Mouse (Mus musculus) cerebellum, adult 8-10 months (tissue): ENCODE measurements around the gene Olfr53.
"Not testable (repeated sequence)": the region's sequence is repeated elsewhere in the genome, so short reads cannot be mapped to it uniquely, and the experiment has no call there.

Experiments used
- DNase-seq: peaks from one replicate; pipeline ENCODE4 v3.0.0; 2022

Gene Olfr53

DNA sequence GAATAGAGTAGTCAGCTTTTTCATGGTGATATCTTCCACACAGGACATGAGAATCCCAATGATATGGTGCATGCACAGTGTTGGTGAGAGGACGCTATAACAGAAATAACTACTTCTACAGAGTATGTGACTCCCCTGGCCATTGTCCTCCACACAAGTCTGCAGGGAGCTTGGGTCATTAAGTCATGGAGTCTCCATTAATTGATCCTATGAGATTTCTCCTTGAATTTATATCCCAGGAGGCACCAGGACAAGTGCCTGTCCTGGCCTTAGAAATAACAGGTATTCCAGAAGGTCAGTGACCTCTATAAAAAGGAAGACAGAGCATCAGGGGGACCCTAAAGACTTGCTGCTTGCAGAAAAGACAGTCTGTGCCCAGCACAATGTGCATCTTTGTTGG is at the start of gene Olfr53:
Olfr53 (plus strand) TSS at position 301 of the 400 bp plus-strand sequence.
- DNase-seq, result no peak

DNA sequence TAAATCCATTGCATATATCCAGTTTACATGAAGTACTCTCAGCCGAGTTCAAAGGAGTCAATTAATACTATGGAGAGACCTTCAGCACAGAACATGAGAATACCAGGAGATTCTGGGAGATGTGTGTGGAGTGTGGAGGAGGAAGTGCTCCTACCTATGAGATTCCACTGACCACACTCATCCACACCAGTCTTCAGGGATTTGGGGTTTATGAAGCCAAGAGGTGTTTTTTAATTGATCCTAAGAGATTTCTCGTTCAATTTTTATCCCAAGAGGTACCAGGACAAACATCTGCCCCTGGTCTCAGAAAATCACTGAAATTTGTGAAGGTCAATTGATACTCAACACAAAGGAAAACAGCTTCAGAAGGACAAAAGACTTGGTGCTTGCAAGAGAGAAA is 45.3 kb upstream of the Olfr53 start, which contains the start of gene Olfr46:
Olfr46 (plus strand) TSS at position 301 of the 400 bp plus-strand sequence.
- DNase-seq, result not testable (repeated sequence)

DNA sequence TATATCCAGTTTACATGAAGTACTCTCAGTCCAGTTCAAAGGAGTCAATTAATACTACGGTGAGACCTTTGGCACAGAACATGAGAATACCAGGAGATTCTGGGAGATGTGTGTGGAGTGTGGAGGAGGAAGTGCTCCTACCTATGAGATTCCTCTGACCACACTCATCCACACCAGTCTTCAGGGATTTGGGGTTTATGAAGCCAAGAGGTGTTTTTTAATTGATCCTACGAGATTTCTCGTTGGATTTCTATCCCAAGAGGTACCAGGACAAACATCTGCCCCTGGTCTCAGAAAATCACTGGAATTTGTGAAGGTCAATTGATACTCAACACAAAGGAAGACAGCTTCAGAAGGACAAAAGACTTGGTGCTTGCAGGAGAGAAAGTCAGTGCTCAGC is 17.6 kb upstream of the Olfr53 start, which contains the start of gene Olfr61:
Olfr61 (plus strand) TSS at position 301 of the 400 bp plus-strand sequence.
- DNase-seq, result not testable (repeated sequence)

DNA sequence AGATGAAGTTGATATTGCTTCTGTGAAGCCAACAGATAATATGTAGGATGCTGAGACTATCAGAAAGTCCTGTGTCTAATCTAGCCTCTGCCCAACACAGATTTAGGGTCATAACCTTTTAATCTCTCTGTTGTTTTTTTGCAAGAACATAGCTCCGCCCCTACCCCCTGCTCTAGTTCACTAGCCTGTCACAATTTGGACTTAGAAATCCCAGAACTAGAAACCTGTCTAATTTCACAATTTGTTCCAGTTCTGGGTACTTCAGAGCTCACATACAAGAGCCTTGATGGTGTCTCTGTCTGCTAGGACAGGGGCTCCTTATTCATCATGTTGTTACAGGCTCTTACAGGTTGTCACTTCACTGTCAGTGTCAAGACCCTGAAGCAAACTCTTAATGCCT is 15.7 kb upstream of the Olfr53 start:
- no peak for DNase-seq

DNA sequence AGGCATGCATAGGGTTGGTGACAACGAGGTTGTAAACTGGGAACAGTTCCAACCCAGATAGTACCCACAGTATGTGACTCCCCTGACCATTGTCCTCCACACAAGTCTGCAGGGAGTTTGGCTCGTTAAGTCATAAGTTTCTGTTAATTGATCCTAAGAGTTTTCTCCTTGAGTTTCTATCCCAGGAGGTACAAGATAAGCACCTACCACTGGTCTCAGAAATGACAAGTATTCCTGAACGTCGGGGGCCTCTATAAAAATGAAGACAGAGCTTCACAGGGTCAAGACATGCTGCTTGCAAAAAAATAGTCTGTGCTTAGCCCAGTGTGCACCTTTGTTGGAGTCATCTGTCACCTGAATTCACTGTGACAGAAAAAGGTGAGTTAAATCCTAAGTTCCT is 13.4 kb downstream of the Olfr53 start, which contains the start of gene Olfr539:
Olfr539 (plus strand) TSS at position 301 of the 400 bp plus-strand sequence.
- no peak for DNase-seq

DNA sequence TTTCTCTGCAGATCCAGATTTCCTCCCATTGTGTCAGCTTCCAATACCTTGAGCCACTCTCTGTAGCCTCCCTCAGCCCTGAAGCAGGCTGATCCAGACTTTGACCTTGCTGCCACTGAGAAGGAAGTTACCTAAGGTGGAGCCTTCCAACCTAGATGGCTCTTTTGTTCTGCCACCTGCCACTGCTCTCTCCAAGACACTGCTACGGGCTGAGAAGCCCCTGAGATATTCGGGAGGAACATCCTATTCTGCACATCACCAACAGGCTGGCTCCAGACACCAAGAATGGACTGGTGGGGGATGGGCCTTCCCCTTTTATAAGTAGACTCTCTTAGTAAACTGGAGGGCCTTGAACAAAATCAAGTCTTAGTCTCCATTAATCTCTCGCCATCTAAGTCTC is 24.4 kb downstream of the Olfr53 start:
- not testable (repeated sequence) for DNase-seq

DNA sequence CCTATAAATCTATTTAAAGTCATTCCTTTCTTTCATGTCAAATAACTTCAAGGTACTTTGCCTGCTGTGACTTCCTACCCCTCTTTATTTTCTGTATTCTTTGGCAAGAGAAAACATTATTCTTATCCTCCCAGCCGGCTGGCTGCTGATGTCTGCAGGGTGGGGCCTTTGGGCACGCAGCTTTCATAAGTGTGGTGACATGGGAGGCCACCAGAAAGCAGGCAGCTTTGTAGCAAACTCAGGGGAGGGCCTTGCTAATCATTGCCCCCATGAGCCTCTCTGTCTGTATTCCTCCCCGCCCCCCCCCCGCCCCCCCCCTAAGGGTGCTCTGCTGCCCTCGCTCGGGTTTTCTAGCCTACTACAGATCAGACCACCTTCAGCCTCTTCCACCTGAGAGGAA is 29.6 kb downstream of the Olfr53 start:
- no peak for DNase-seq

DNA sequence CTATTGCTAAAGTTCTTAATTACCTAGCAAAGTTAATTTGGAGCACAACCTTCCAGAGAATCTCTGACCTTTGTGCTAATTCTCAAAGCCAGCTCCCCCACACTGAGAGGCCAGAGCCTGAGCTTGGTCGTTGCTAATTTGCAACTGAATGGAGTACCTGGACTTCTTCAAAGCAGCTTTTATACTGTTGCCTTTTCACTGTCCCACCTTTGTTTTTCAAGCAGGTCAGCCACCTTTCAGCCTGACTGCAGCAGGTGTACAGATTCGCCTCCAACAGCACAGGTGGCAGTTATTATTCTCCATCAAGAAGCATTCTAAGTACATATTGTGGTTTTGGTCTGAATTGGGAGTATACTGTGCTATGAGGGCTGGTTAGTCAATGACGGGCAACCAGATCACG is 33.3 kb downstream of the Olfr53 start:
- not testable (repeated sequence) for DNase-seq

DNA sequence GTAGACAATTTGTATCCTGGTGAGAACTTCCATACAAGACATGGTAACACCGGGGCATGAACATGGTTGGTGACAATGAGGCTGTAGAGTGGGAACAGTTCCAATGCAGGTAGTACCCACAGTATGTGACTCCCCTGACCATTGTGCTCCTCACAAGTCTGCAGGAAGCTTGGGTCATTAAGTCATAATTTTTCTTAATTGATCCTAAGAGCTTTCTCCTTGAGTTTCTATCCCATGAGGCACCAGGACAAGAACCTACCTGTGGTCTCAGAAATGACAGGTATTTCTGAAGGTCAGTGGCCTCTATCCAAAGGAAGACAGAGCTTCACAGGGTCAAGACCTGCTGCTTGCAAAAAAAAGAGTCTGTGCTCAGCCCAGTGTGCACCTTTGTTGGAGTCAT is 35.4 kb downstream of the Olfr53 start, which contains the start of gene Olfr45:
Olfr45 (plus strand) TSS at position 301 of the 400 bp plus-strand sequence.
- DNase-seq, result no peak

DNA sequence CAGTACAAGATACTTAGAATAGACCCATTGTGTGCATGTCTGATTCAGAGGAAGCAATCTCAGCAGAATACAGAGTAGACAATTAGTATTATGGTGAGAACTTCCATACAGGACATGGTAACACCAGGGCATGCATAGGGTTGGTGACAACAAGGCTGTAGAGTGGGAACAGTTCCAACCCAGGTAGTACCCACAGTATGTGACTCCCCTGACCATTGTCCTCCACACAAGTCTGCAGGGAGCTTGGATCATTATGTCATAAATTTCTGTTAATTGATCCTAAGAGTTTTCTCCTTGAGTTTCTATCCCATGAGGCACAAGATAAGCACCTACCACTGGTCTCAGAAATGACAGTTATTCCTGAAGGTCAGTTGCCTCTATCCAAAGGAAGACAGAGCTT is 50.7 kb downstream of the Olfr53 start, which contains the start of gene Olfr541:
Olfr541 (plus strand) TSS at position 301 of the 400 bp plus-strand sequence.
- no peak for DNase-seq
